Mouse (Mus musculus) ES-E14 (cell line): ENCODE measurements around the gene Fam47e.

Source experiments
- CHD2 ChIP-seq: IDR thresholded peaks from 2 replicates; pipeline ENCODE4 v1.6.1; 2014; ENCODE audit warnings: mild to moderate bottlenecking, low read depth, low read length, inconsistent platforms
- HCFC1 ChIP-seq: IDR thresholded peaks from 2 replicates; pipeline ENCODE4 v1.6.1; 2012; ENCODE audit warnings: low read length, inconsistent platforms, borderline replicate concordance; ENCODE audit not compliant: insufficient read depth
- ZNF384 ChIP-seq: IDR thresholded peaks from 2 replicates; pipeline ENCODE4 v1.6.1; 2012; ENCODE audit warnings: low read depth, low read length, inconsistent platforms

- TF ChIP-seq ZNF384 (no peak), HCFC1 (no peak), CHD2 (no peak)
These were observed 48.1 kb upstream of the Fam47e start, which contains the start of gene Scarb2 for GRCm38 (mm10) chr5:92506733-92507132.
